Mouse (Mus musculus) spleen, embryonic (tissue): Measurements from ENCODE around the gene Asb2.

ENCODE experiments used
- CTCF ChIA-PET: fragments of 350-600 bp; sonication (Branson Sonifier 250); formaldehyde crosslinking; loops from one replicate; lab custom pipeline; 2022; lab: Charles Lee

Asb2 gene

GRCm38 (mm10) chr12:103273732-103274131 is 82.1 kb downstream of the Asb2 start:
- CTCF ChIA-PET, result no interaction called here

GRCm38 (mm10) chr12:103273051-103273450 is 82.8 kb downstream of the Asb2 start:
- CTCF ChIA-PET, result no interaction called here

GRCm38 (mm10) chr12:103272176-103272575 is 83.6 kb downstream of the Asb2 start:
- CTCF ChIA-PET, result no interaction called here
